Mouse (Mus musculus) layer of hippocampus, postnatal 14 days (tissue): ENCODE measurements at regions not wholly inside any gene's neighbourhood (a gene's known extent, or its start where the extent isn't known, plus 50 kb on each side); places are given as distances from the start of the nearest gene placed in this dataset.
A peak's percentile ranks its signal among the peaks of the same experiment; 100 is the strongest.

Experiments
- DNase-seq, 2 experiments: peaks; one replicate each; pipeline ENCODE4 v3.0.0; 2021 to 2022; ENCODE audit warnings: low spot score in 2 of 2, mixed read lengths in 1 of 2

DNA sequence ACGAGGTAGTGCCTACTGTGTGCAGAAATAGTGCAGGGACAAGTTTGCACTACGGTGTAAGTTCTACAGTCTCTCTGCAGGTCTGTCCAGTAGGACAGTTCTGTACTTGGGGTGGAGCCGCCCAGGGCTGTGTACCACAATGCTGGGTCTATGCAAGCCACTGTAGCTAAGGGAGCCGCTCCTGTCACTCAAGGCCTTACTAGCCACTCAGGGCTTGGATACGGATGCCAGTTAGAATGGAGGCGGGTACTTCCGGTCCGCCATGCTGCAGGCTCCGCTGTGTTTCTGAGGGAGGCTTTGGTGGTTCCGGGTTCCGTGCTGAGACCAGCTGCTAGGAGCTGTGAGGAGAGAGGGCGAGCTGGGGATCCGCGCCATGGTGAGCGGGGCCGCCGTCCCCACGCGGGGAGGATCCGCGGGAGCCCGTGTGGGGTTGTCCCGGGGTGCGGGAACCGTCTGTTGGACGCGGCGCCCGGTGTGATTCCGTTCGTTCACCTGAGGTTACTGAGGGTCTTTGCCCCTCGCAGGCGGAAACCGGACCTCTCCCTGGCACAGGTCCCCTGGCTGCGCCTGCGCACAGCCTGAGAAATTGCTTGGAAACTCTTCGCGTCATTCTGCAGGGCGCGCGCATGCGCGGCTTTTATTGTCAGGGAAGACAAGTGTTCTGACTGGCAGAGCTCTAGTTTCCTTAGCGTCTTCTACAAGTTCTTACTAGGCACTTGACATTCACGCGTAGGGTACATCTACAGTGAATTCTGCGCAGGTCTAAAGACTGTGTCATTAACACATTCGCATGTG lies 51.0 kb upstream of the Zfp873 start:
- DNase-seq: peak; percentile 58 to 76
